Mouse (Mus musculus) CD8-positive naive resting alpha-beta T cell, adult 57 days (primary cell): ENCODE measurements around the gene Xrn1. TPM values are rescaled to one million over a fixed set of nuclear protein-coding genes. Genes with fewer than 3 reads are reported as not detected.

ENCODE experiments used
- total RNA-seq: library from RNA; stranded (reverse); gene quantifications from one replicate; pipeline ENCODE4 v1.2.4, GENCODE M21; 2023

The Xrn1 gene
- 57.0 TPM for total RNA-seq

GRCm38 (mm10) chr9:95954585-95955461 lies at the start of gene Xrn1:
Xrn1 (plus strand) TSS chr9:95954760.

Other genes starting within 250 kb of the Xrn1 start
- gene Trpc1, start 204.4 kb upstream of the Xrn1 start, total RNA-seq = 0.67 TPM
- gene Pls1, start 109.4 kb upstream of the Xrn1 start, total RNA-seq = 0.70 TPM
- gene Atr, start 97.2 kb upstream of the Xrn1 start, total RNA-seq = 29.6 TPM
- gene Gk5, start 164.6 kb downstream of the Xrn1 start, total RNA-seq = 7.3 TPM
- 13.6 TPM for gene Tfdp2, start 241.5 kb downstream of the Xrn1 start, total RNA-seq